Mouse (Mus musculus): Measurements from ENCODE around the gene Lims1.

DNA sequence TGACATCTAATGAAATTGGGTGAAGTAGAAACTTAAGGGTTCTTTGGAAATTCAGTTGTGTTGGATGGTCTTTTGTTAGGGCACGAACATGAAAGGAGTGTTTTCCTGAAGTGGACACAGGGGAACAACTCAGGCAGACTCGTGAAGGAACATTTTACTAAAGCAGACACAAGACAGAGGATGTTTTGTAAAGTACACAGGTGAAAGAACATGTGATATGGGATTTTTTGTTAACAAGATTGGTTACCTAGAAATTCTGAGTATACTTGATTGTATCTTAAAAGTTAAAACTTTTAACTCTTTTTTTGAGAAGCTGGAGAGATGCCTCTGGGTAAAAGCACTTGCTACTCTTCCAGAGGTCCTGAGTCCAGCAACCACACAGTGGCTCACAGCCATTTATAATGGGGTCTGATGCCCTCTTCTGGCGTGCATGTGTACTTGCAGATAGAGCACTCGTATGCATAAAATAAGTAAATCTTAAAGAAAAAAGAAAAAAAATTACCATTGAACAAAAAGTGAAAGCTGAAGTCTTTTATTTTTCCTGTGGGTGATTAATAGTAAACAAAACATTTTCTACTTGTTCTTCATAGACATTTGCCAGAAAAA, 54.4 kb downstream of the Lims1 start:
- TF ChIP-seq CTCF (IDR thresholded peaks at IDR 0.05) (peak; percentile 78), EP300 (IDR thresholded peaks at IDR 0.05) (0 out of 2 replicates have a peak, but pooled peaks have one; percentile 20)

All from lung, postnatal 0 days (tissue).